Mouse (Mus musculus) CH12.LX (cell line): Measurements from ENCODE around the gene Clk3. TPM values are rescaled to one million over a fixed set of nuclear protein-coding genes. Genes with fewer than 3 reads are reported as not detected.
A peak's percentile ranks its signal among the peaks of the same experiment; 100 is the strongest.

ENCODE experiments used
- DNase-seq: peaks from one replicate; pipeline ENCODE4 v3.0.0-alpha.2; 2013; ENCODE audit errors: extremely low read depth
- H3K27ac ChIP-seq: 2 replicates; pipeline ENCODE4 v1.5.1; 2012; ENCODE audit warnings: low read depth, mild to moderate bottlenecking, control low read depth, moderate library complexity; ENCODE audit not compliant: insufficient read depth
- H3K27me3 ChIP-seq: replicated peaks from 2 replicates; pipeline ENCODE3; 2012; ENCODE audit warnings: inconsistent platforms
- H3K36me3 ChIP-seq, 2 experiments: replicated peaks in 1 of 2; 2 replicates each; pipeline versions ENCODE3 to v1.6.1; 2012; ENCODE audit warnings: inconsistent platforms in 1 of 2, low read length in 1 of 2, mild to moderate bottlenecking in 1 of 2, mixed read lengths in 1 of 2, moderate library complexity in 1 of 2; ENCODE audit not compliant: control insufficient read depth in 1 of 2, insufficient read depth in 1 of 2
- H3K4me1 ChIP-seq, 2 experiments: 2 replicates each; pipeline ENCODE4 v1.6.1; 2012; ENCODE audit warnings: inconsistent platforms in 1 of 2, moderate library complexity in 1 of 2; ENCODE audit not compliant: insufficient read depth in 2 of 2, control insufficient read depth in 1 of 2
- H3K4me2 ChIP-seq: 2 replicates; pipeline ENCODE4 v1.6.1; 2012; ENCODE audit warnings: low read depth, mild to moderate bottlenecking, control low read depth; ENCODE audit not compliant: poor library complexity, insufficient read depth, severe bottlenecking
- H3K4me3 ChIP-seq, 3 experiments: fragments of 150-350 bp in 1 of 3; sonication (generic) in 1 of 3; replicated peaks in 1 of 3; 2 replicates each; pipeline versions ENCODE3 to v1.5.1; 2011 to 2012; ENCODE audit warnings: low read depth in 2 of 3, low read length in 2 of 3, mild to moderate bottlenecking in 2 of 3, moderate library complexity in 2 of 3, control low read depth in 1 of 3, improper control_type of control experiment in 1 of 3, inconsistent platforms in 1 of 3, mixed read lengths in 1 of 3; ENCODE audit not compliant: poor library complexity in 1 of 3
- H3K79me2 ChIP-seq: replicated peaks from 2 replicates; pipeline ENCODE4 v1.6.1; 2012; ENCODE audit warnings: mild to moderate bottlenecking, moderate library complexity; ENCODE audit not compliant: control insufficient read depth, poor library complexity, insufficient read depth, severe bottlenecking; ENCODE audit errors: extremely low read depth
- H3K9ac ChIP-seq: 2 replicates; pipeline ENCODE4 v1.6.1; 2012; ENCODE audit warnings: low read depth, mild to moderate bottlenecking, control low read depth, moderate library complexity; ENCODE audit not compliant: insufficient read depth
- H3K9me3 ChIP-seq: replicated peaks from 2 replicates; pipeline ENCODE3; 2012; ENCODE audit warnings: low read length, inconsistent platforms, mixed read lengths
- BHLHE40 ChIP-seq: IDR thresholded peaks from 2 replicates; pipeline ENCODE4 v1.6.1; 2011; ENCODE audit warnings: mild to moderate bottlenecking, low read depth, low read length, improper control_type of control experiment
- CHD2 ChIP-seq: IDR thresholded peaks from 2 replicates; pipeline ENCODE4 v1.6.1; 2011; ENCODE audit warnings: low read length, improper control_type of control experiment
- CTCF ChIP-seq, 2 experiments: IDR thresholded peaks in 1 of 2; conservative IDR thresholded peaks in 1 of 2; 2 replicates each; pipeline ENCODE4 v1.5.1; 2011 to 2012; ENCODE audit warnings: low read depth in 2 of 2, low read length in 2 of 2, improper control_type of control experiment in 1 of 2, inconsistent platforms in 1 of 2, mild to moderate bottlenecking in 1 of 2, moderate library complexity in 1 of 2
- E2F4 ChIP-seq: IDR thresholded peaks from 2 replicates; pipeline ENCODE4 v1.6.1; 2011; ENCODE audit warnings: low read depth, low read length, improper control_type of control experiment; ENCODE audit not compliant: insufficient replicate concordance
- ELF1 ChIP-seq: IDR thresholded peaks from 2 replicates; pipeline ENCODE4 v1.6.1; 2014; ENCODE audit warnings: low read depth, mild to moderate bottlenecking, inconsistent platforms, low read length, improper control_type of control experiment
- EP300 ChIP-seq: IDR thresholded peaks from 2 replicates; pipeline ENCODE4 v1.6.1; 2011; ENCODE audit warnings: low read length, improper control_type of control experiment
- ETS1 ChIP-seq: conservative IDR thresholded peaks from 2 replicates; pipeline ENCODE4 v1.6.1; 2012; ENCODE audit warnings: low read depth, mild to moderate bottlenecking, inconsistent platforms, low read length, improper control_type of control experiment, moderate library complexity
- GABPA ChIP-seq: IDR thresholded peaks from 2 replicates; pipeline ENCODE4 v1.6.1; 2012; ENCODE audit warnings: low read depth, low read length, improper control_type of control experiment, inconsistent platforms; ENCODE audit not compliant: insufficient replicate concordance
- HCFC1 ChIP-seq: IDR thresholded peaks from 2 replicates; pipeline ENCODE4 v1.6.1; 2012; ENCODE audit warnings: low read depth, mild to moderate bottlenecking, inconsistent platforms, low read length, improper control_type of control experiment
- IRF4 ChIP-seq: IDR thresholded peaks from 2 replicates; pipeline ENCODE4 v1.6.1; 2014; ENCODE audit warnings: low read depth, mild to moderate bottlenecking, inconsistent platforms, low read length, improper control_type of control experiment
- JUN ChIP-seq: IDR thresholded peaks from 2 replicates; pipeline ENCODE4 v1.6.1; 2011; ENCODE audit warnings: low read depth, mild to moderate bottlenecking, low read length, improper control_type of control experiment, moderate library complexity; ENCODE audit not compliant: insufficient read depth
- JUND ChIP-seq: conservative IDR thresholded peaks from 2 replicates; pipeline ENCODE4 v1.6.1; 2011; ENCODE audit warnings: low read depth, low read length, improper control_type of control experiment
- KAT2A ChIP-seq: IDR thresholded peaks from 2 replicates; pipeline ENCODE4 v1.6.1; 2012; ENCODE audit warnings: low read length, improper control_type of control experiment, inconsistent platforms; ENCODE audit not compliant: insufficient replicate concordance
- MAFK ChIP-seq: IDR thresholded peaks from 2 replicates; pipeline ENCODE4 v1.6.1; 2011; ENCODE audit warnings: low read length, improper control_type of control experiment; ENCODE audit not compliant: insufficient replicate concordance
- MAX ChIP-seq: IDR thresholded peaks from 2 replicates; pipeline ENCODE4 v1.6.1; 2011; ENCODE audit warnings: low read length, improper control_type of control experiment
- MAZ ChIP-seq: IDR thresholded peaks from 2 replicates; pipeline ENCODE4 v1.6.1; 2012; ENCODE audit warnings: low read depth, mild to moderate bottlenecking, inconsistent platforms, low read length, improper control_type of control experiment, moderate library complexity
- MYC ChIP-seq: IDR thresholded peaks from 2 replicates; pipeline ENCODE4 v1.6.1; 2011; ENCODE audit warnings: low read depth, mild to moderate bottlenecking, improper control_type of control experiment, low read length
- NELFE ChIP-seq: IDR thresholded peaks from 2 replicates; pipeline ENCODE4 v1.6.1; 2011; ENCODE audit warnings: low read depth, low read length, improper control_type of control experiment
- NRF1 ChIP-seq: IDR thresholded peaks from 2 replicates; pipeline ENCODE4 v1.6.1; 2014; ENCODE audit warnings: low read depth, mild to moderate bottlenecking, inconsistent platforms, low read length, improper control_type of control experiment, moderate library complexity
- PAX5 ChIP-seq: IDR thresholded peaks from 2 replicates; pipeline ENCODE4 v1.6.1; 2012; ENCODE audit warnings: low read length, inconsistent platforms, mixed read lengths
- POLR2A ChIP-seq: IDR thresholded peaks from 2 replicates; pipeline ENCODE4 v1.6.1; 2011; ENCODE audit warnings: low read depth, mild to moderate bottlenecking, improper control_type of control experiment, low read length
- POLR2AphosphoS2 ChIP-seq: IDR thresholded peaks from 2 replicates; pipeline ENCODE4 v1.6.1; 2011; ENCODE audit warnings: low read depth, low read length, improper control_type of control experiment
- RAD21 ChIP-seq: IDR thresholded peaks from 2 replicates; pipeline ENCODE4 v1.6.1; 2011; ENCODE audit warnings: low read depth, mild to moderate bottlenecking, low read length, improper control_type of control experiment, moderate library complexity
- SIN3A ChIP-seq: IDR thresholded peaks from 2 replicates; pipeline ENCODE4 v1.6.1; 2012; ENCODE audit warnings: low read length, improper control_type of control experiment, inconsistent platforms
- SMC3 ChIP-seq: IDR thresholded peaks from 2 replicates; pipeline ENCODE4 v1.6.1; 2011; ENCODE audit warnings: low read depth, low read length, improper control_type of control experiment
- TBP ChIP-seq: conservative IDR thresholded peaks from 2 replicates; pipeline ENCODE4 v1.6.1; 2011; ENCODE audit warnings: low read depth, low read length, improper control_type of control experiment
- TCF12 ChIP-seq: IDR thresholded peaks from 2 replicates; pipeline ENCODE4 v1.6.1; 2014; ENCODE audit warnings: low read depth, mild to moderate bottlenecking, inconsistent platforms, low read length, improper control_type of control experiment
- UBTF ChIP-seq: IDR thresholded peaks from 2 replicates; pipeline ENCODE4 v1.6.1; 2012; ENCODE audit warnings: low read depth, mild to moderate bottlenecking, inconsistent platforms, low read length, improper control_type of control experiment, moderate library complexity
- USF1 ChIP-seq: IDR thresholded peaks from 2 replicates; pipeline ENCODE4 v1.6.1; 2014; ENCODE audit warnings: low read depth, mild to moderate bottlenecking, inconsistent platforms, low read length, improper control_type of control experiment
- USF2 ChIP-seq: conservative IDR thresholded peaks from 2 replicates; pipeline ENCODE4 v1.6.1; 2011; ENCODE audit warnings: low read depth, low read length, improper control_type of control experiment
- ZKSCAN1 ChIP-seq: IDR thresholded peaks from 2 replicates; pipeline ENCODE4 v1.6.1; 2012; ENCODE audit warnings: low read depth, inconsistent platforms, low read length, improper control_type of control experiment, borderline replicate concordance
- ZNF384 ChIP-seq: IDR thresholded peaks from 2 replicates; pipeline ENCODE4 v1.6.1; 2012; ENCODE audit warnings: low read depth, low read length, improper control_type of control experiment, inconsistent platforms
- dilution Hi-C: fragments of 300-500 bp; cut with MboI; formaldehyde crosslinking; loops from 2 replicates; pipeline ENCODE4 v1.14.3; 2020; ENCODE audit warnings: low sequenced_read_pairs; ENCODE audit not compliant: extremely low pct_unique_long_range_greater_than_20kb, extremely low pct_ligation_motif_present
- in situ Hi-C: fragments of 300-500 bp; cut with MboI; formaldehyde crosslinking; loops from 3 replicates; pipeline ENCODE4 v1.14.3; 2019; ENCODE audit warnings: low sequenced_read_pairs, low pct_ligation_motif_present, low pct_unique_long_range_greater_than_20kb, mixed read lengths
- polyA plus RNA-seq: library from polyadenylated mRNA; unstranded; fragments of >175 nt; gene quantifications from 2 replicates; pipeline ENCODE4 v1.2.1, GENCODE M21; 2012; ENCODE audit warnings: low read depth; ENCODE audit not compliant: insufficient read length
- total RNA-seq, 2 experiments: library from RNA; depleted of rRNA; stranded (reverse); fragments of 300-350 nt in 1 of 2; fragments of >200 nt in 1 of 2; gene quantifications; 2 replicates each; pipeline ENCODE4 v1.2.3; 2012 to 2014

Clk3 gene
- total and polyA plus RNA-seq, 3 experiments, result 46.7 to 87.7 (median 62.4) TPM

DNA sequence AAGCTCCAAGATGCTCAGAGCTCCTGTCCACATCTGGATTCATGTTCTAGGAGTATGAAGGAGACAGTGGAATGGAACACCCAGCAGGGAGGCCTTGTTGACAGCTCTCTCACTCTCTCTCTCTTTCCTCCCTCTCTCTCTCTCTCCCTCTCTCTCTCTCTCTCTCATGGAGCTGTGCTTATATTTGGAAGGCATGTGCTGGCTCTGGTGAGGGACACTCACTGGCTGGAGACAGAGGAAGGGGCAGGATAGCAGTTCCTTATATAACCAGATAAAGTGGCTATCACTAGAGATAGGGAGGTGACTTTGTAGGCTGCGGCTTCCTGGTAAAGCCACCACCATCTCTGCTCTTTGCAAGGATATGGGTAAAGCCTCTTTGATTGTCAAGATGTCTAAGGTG is 4.6 kb upstream of the Clk3 start:
- Histone ChIP-seq H3K79me2 (no peaks in the 10 kb centered on the region), H3K4me3 (no peak overlapping the region), H3K9me3 (no peaks in the 10 kb centered on the region), H3K27ac (no peak overlapping the region), H3K4me1 (peaks cover 13 to 37% of the 10 kb centered on the region in 2 experiments), H3K36me3 (no peaks in the 10 kb centered on the region), H3K4me2 (no peak overlapping the region), H3K9ac (no peak overlapping the region), H3K27me3 (peaks cover 14% of the 10 kb centered on the region)
- dilution Hi-C loops, result no loop called here
- in situ Hi-C loops, result no loop called here
- DNase-seq, result no peak
- TF ChIP-seq IRF4, result 0 out of 2 replicates have a peak, but pooled peaks have one; percentile 1
- TF ChIP-seq TCF12, result no peak
- TF ChIP-seq NRF1, result no peak
- TF ChIP-seq NELFE, result 0 out of 2 replicates have a peak, but pooled peaks have one; percentile 3
- no peak for TF ChIP-seq USF2
- TF ChIP-seq MAX, result 0 out of 2 replicates have a peak, but pooled peaks have one; percentile 13
- no peak for TF ChIP-seq SMC3

GRCm38 (mm10) chr9:57769539-57770069 is 3.9 kb upstream of the Clk3 start:
- H3K4me2 ChIP-seq, result 0 out of 2 replicates have a peak overlapping the region, but pooled peaks have one; percentile 27
- H3K9me3 ChIP-seq, result no peaks in the 10 kb centered on the region
- H3K27ac ChIP-seq, result no peak overlapping the region
- dilution Hi-C loops (no loop called here), in situ Hi-C loops (no loop called here)
- peaks cover 13 to 37% of the 10 kb centered on the region in 2 experiments for H3K4me1 ChIP-seq
- peaks cover 2% of the 10 kb centered on the region; the same call in 1 of the 2 replicates for H3K79me2 ChIP-seq
- DNase-seq, result peak; percentile 55
- H3K4me3 ChIP-seq, result peak overlapping the region in 1 of 3 experiments; percentile 11
- H3K36me3 ChIP-seq, result no peaks in the 10 kb centered on the region
- no peak overlapping the region for H3K9ac ChIP-seq
- peaks cover 14% of the 10 kb centered on the region for H3K27me3 ChIP-seq
- TF ChIP-seq CTCF (conservative IDR thresholded peaks at IDR 0.05 in 1 of 2, IDR thresholded peaks at IDR 0.05 in 1 of 2; ENCODE audit: low read depth in 2 of 2, low read length in 2 of 2) (no peak), BHLHE40 (no peak; the same call in 1 of the 2 replicates), SMC3 (no peak), MAZ (no peak), ZKSCAN1 (no peak), JUND (no peak), ETS1 (peak; percentile 45; the same call in 1 of the 2 replicates), USF1 (no peak), E2F4 (no peak), USF2 (no peak), MAFK (no peak), KAT2A (no peak), POLR2AphosphoS2 (no peak), ELF1 (peak; percentile 67), GABPA (no peak), EP300 (peak; percentile 51), HCFC1 (no peak), RAD21 (no peak), ZNF384 (no peak), CHD2 (no peak), TBP (no peak), MAX (0 out of 2 replicates have a peak, but pooled peaks have one; percentile 16), PAX5 (no peak), MYC (no peak), POLR2A (peak; percentile 45; the same call in 1 of the 2 replicates), IRF4 (0 out of 2 replicates have a peak, but pooled peaks have one; percentile 21), SIN3A (0 out of 2 replicates have a peak, but pooled peaks have one; percentile 45), NELFE (0 out of 2 replicates have a peak, but pooled peaks have one; percentile 29), UBTF (no peak), JUN (no peak)
